Mouse (Mus musculus): Measurements from ENCODE around the gene Tmco1. TPM values are rescaled to one million over a fixed set of nuclear protein-coding genes. Genes with fewer than 3 reads are reported as not detected.
A peak's percentile ranks its signal among the peaks of the same experiment; 100 is the strongest.

Tmco1 gene
- polyA plus RNA-seq, 1 experiment from 2014 or later = 84.4 TPM

GRCm38 (mm10) chr1:167306451-167307240 lies 1.5 kb upstream of the Tmco1 start:
- 75% methylated on average over 5 of the region's 5 CpGs for WGBS
- Histone ChIP-seq H3K36me3 (ENCODE audit: control insufficient read depth, insufficient read depth, low read length) (no peaks in the 10 kb centered on the region), H3K4me3 (ENCODE audit: low read depth, low read length) (no peak overlapping the region), H3K9ac (ENCODE audit: low read depth, low read length) (no peak overlapping the region), H3K4me1 (ENCODE audit: control insufficient read depth, insufficient read depth, low read length) (peaks cover 6% of the 10 kb centered on the region), H3K4me2 (ENCODE audit: low read length) (no peak overlapping the region), H3K27ac (ENCODE audit: low read length) (no peak overlapping the region), H3K9me3 (replicated peaks; ENCODE audit: control insufficient read depth, low read length, poor library complexity, severe bottlenecking) (no peaks in the 10 kb centered on the region), H3K27me3 (ENCODE audit: control insufficient read depth, insufficient read depth, low read depth, low read length) (no peaks in the 10 kb centered on the region)
- ATAC-seq = no peak

DNA sequence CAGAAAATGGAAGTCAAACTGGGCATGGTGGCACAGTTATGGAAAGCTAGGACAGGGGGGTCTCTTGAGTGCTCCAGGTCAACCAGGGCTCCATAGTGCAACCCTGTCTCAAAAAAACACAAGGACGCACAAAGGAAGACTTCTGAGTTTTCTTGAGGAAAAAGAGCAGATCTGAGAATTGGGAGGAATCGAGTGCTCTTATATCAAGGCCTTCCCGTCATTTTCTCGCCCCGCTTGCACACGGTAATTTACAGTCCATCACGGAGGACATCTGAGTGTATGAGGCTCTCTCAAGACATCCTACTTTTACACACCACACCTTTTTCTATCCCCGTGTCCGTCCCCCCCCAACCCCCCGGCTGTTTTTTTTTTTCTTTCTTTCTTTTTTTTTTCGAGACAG lies 504 bp upstream of the Tmco1 start:
- ATAC-seq = no peak
- H3K27me3 ChIP-seq (ENCODE audit: control insufficient read depth, insufficient read depth, low read depth, low read length) = no peaks in the 10 kb centered on the region
- 70% methylated on average over 11 of the region's 11 CpGs for WGBS
- H3K4me1 ChIP-seq (ENCODE audit: control insufficient read depth, insufficient read depth, low read length) = peaks cover 6% of the 10 kb centered on the region
- H3K9me3 ChIP-seq (replicated peaks; ENCODE audit: control insufficient read depth, low read length, poor library complexity, severe bottlenecking) = no peaks in the 10 kb centered on the region
- peak overlapping the region; percentile 68 for H3K4me3 ChIP-seq (ENCODE audit: low read depth, low read length)
- peak overlapping the region; percentile 60 for H3K4me2 ChIP-seq (ENCODE audit: low read length)
- H3K27ac ChIP-seq (ENCODE audit: low read length) = peak overlapping the region; percentile 94
- no peaks in the 10 kb centered on the region for H3K36me3 ChIP-seq (ENCODE audit: control insufficient read depth, insufficient read depth, low read length)
- no peak overlapping the region; the same call in 1 of the 2 replicates for H3K9ac ChIP-seq (ENCODE audit: low read depth, low read length)

- Histone ChIP-seq H3K9ac (ENCODE audit: low read depth, low read length) (no peak overlapping the region), H3K27me3 (ENCODE audit: control insufficient read depth, insufficient read depth, low read depth, low read length) (no peaks in the 10 kb centered on the region), H3K9me3 (replicated peaks; ENCODE audit: control insufficient read depth, low read length, poor library complexity, severe bottlenecking) (no peaks in the 10 kb centered on the region), H3K27ac (ENCODE audit: low read length) (no peak overlapping the region), H3K36me3 (ENCODE audit: control insufficient read depth, insufficient read depth, low read length) (peaks cover 5% of the 10 kb centered on the region), H3K4me2 (ENCODE audit: low read length) (no peak overlapping the region), H3K4me1 (ENCODE audit: control insufficient read depth, insufficient read depth, low read length) (peaks cover 6% of the 10 kb centered on the region), H3K4me3 (ENCODE audit: low read depth, low read length) (no peak overlapping the region)
- ATAC-seq = no peak
These were observed 4.2 kb downstream of the Tmco1 start for GRCm38 (mm10) chr1:167312367-167312766.

GRCm38 (mm10) chr1:167313220-167313619 lies 5.0 kb downstream of the Tmco1 start:
- no peak overlapping the region for H3K27ac ChIP-seq (ENCODE audit: low read length)
- H3K9me3 ChIP-seq (replicated peaks; ENCODE audit: control insufficient read depth, low read length, poor library complexity, severe bottlenecking) = no peaks in the 10 kb centered on the region
- H3K9ac ChIP-seq (ENCODE audit: low read depth, low read length) = no peak overlapping the region
- H3K4me2 ChIP-seq (ENCODE audit: low read length) = no peak overlapping the region
- H3K4me1 ChIP-seq (ENCODE audit: control insufficient read depth, insufficient read depth, low read length) = peaks cover 6% of the 10 kb centered on the region
- H3K36me3 ChIP-seq (ENCODE audit: control insufficient read depth, insufficient read depth, low read length) = peaks cover 7% of the 10 kb centered on the region
- 92% methylated on average over 4 of the region's 4 CpGs for WGBS
- H3K27me3 ChIP-seq (ENCODE audit: control insufficient read depth, insufficient read depth, low read depth, low read length) = no peaks in the 10 kb centered on the region
- H3K4me3 ChIP-seq (ENCODE audit: low read depth, low read length) = no peak overlapping the region
- no peak for ATAC-seq

- WGBS = 98% methylated on average over 6 of the region's 6 CpGs
- ATAC-seq = no peak
- peaks cover 35% of the 10 kb centered on the region for H3K36me3 ChIP-seq (ENCODE audit: control insufficient read depth, insufficient read depth, low read length)
- no peak overlapping the region for H3K27ac ChIP-seq (ENCODE audit: low read length)
- no peaks in the 10 kb centered on the region for H3K4me1 ChIP-seq (ENCODE audit: control insufficient read depth, insufficient read depth, low read length)
- no peak overlapping the region for H3K4me2 ChIP-seq (ENCODE audit: low read length)
- H3K9me3 ChIP-seq (replicated peaks; ENCODE audit: control insufficient read depth, low read length, poor library complexity, severe bottlenecking) = no peaks in the 10 kb centered on the region
- no peaks in the 10 kb centered on the region for H3K27me3 ChIP-seq (ENCODE audit: control insufficient read depth, insufficient read depth, low read depth, low read length)
- H3K9ac ChIP-seq (ENCODE audit: low read depth, low read length) = no peak overlapping the region
- no peak overlapping the region for H3K4me3 ChIP-seq (ENCODE audit: low read depth, low read length)
These were observed 13.5 kb downstream of the Tmco1 start for GRCm38 (mm10) chr1:167321691-167322090.

GRCm38 (mm10) chr1:167328776-167329175 lies 20.6 kb downstream of the Tmco1 start:
- H3K36me3 ChIP-seq (ENCODE audit: control insufficient read depth, insufficient read depth, low read length) = peaks cover 18% of the 10 kb centered on the region
- no peaks in the 10 kb centered on the region for H3K9me3 ChIP-seq (replicated peaks; ENCODE audit: control insufficient read depth, low read length, poor library complexity, severe bottlenecking)
- H3K4me3 ChIP-seq (ENCODE audit: low read depth, low read length) = no peak overlapping the region
- no peak overlapping the region for H3K9ac ChIP-seq (ENCODE audit: low read depth, low read length)
- no peak for ATAC-seq
- H3K4me1 ChIP-seq (ENCODE audit: control insufficient read depth, insufficient read depth, low read length) = no peaks in the 10 kb centered on the region
- no peaks in the 10 kb centered on the region for H3K27me3 ChIP-seq (ENCODE audit: control insufficient read depth, insufficient read depth, low read depth, low read length)
- 91% methylated on average over 6 of the region's 6 CpGs for WGBS
- no peak overlapping the region for H3K27ac ChIP-seq (ENCODE audit: low read length)
- no peak overlapping the region for H3K4me2 ChIP-seq (ENCODE audit: low read length)

DNA sequence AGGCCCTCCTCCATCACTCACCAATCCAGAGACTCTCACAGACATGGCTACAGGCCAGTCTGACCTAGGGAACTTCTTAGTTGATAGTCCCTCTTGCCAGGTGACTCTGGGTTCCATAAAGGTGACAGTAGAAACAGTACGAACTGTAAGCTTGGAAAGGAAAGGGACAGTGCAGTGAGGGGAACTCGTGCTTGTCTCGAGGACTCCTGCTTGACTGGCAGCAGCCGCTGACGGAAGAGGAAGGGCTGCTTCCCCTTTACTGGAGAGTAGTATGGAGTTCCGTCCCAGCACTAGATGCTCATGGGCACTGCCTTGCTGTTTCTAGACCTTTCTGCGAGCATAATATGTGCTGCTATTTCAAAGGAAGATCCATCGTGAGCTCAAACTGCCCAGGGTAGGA lies 22.9 kb downstream of the Tmco1 start:
- ATAC-seq = no peak
- Histone ChIP-seq H3K4me3 (ENCODE audit: low read depth, low read length) (no peak overlapping the region), H3K4me2 (ENCODE audit: low read length) (no peak overlapping the region), H3K9ac (ENCODE audit: low read depth, low read length) (no peak overlapping the region), H3K9me3 (replicated peaks; ENCODE audit: control insufficient read depth, low read length, poor library complexity, severe bottlenecking) (no peaks in the 10 kb centered on the region), H3K27ac (ENCODE audit: low read length) (no peak overlapping the region), H3K27me3 (ENCODE audit: control insufficient read depth, insufficient read depth, low read depth, low read length) (no peaks in the 10 kb centered on the region), H3K36me3 (ENCODE audit: control insufficient read depth, insufficient read depth, low read length) (peaks cover 18% of the 10 kb centered on the region), H3K4me1 (ENCODE audit: control insufficient read depth, insufficient read depth, low read length) (no peaks in the 10 kb centered on the region)
- WGBS = 95% methylated on average over 8 of the region's 8 CpGs

GRCm38 (mm10) chr1:167336398-167336797 lies 28.2 kb downstream of the Tmco1 start:
- H3K36me3 ChIP-seq (ENCODE audit: control insufficient read depth, insufficient read depth, low read length) = peaks cover 3% of the 10 kb centered on the region; the same call in 1 of the 2 replicates
- no peaks in the 10 kb centered on the region for H3K4me1 ChIP-seq (ENCODE audit: control insufficient read depth, insufficient read depth, low read length)
- H3K9ac ChIP-seq (ENCODE audit: low read depth, low read length) = no peak overlapping the region
- WGBS = 88% methylated on average over 3 of the region's 3 CpGs
- ATAC-seq = no peak
- peaks cover 4% of the 10 kb centered on the region; the same call in 1 of the 2 replicates for H3K27me3 ChIP-seq (ENCODE audit: control insufficient read depth, insufficient read depth, low read depth, low read length)
- H3K9me3 ChIP-seq (replicated peaks; ENCODE audit: control insufficient read depth, low read length, poor library complexity, severe bottlenecking) = no peaks in the 10 kb centered on the region
- H3K27ac ChIP-seq (ENCODE audit: low read length) = no peak overlapping the region
- no peak overlapping the region for H3K4me3 ChIP-seq (ENCODE audit: low read depth, low read length)
- H3K4me2 ChIP-seq (ENCODE audit: low read length) = no peak overlapping the region

- no peak overlapping the region for H3K4me2 ChIP-seq (ENCODE audit: low read length)
- H3K27ac ChIP-seq (ENCODE audit: low read length) = no peak overlapping the region
- H3K9ac ChIP-seq (ENCODE audit: low read depth, low read length) = no peak overlapping the region
- no peaks in the 10 kb centered on the region for H3K4me1 ChIP-seq (ENCODE audit: control insufficient read depth, insufficient read depth, low read length)
- no peak overlapping the region for H3K4me3 ChIP-seq (ENCODE audit: low read depth, low read length)
- H3K9me3 ChIP-seq (replicated peaks; ENCODE audit: control insufficient read depth, low read length, poor library complexity, severe bottlenecking) = no peaks in the 10 kb centered on the region
- H3K27me3 ChIP-seq (ENCODE audit: control insufficient read depth, insufficient read depth, low read depth, low read length) = peaks cover 6% of the 10 kb centered on the region; the same call in 1 of the 2 replicates
- WGBS = 20% methylated on average over 12 of the region's 12 CpGs
- peak; percentile 46; the same call in 1 of the 2 replicates for ATAC-seq
- H3K36me3 ChIP-seq (ENCODE audit: control insufficient read depth, insufficient read depth, low read length) = peaks cover 2% of the 10 kb centered on the region; the same call in 1 of the 2 replicates
These were observed 29.4 kb downstream of the Tmco1 start for GRCm38 (mm10) chr1:167337463-167338095.
